16 mouse cellular contexts compared by ENCODE assay signal in the genomic region with DNA sequence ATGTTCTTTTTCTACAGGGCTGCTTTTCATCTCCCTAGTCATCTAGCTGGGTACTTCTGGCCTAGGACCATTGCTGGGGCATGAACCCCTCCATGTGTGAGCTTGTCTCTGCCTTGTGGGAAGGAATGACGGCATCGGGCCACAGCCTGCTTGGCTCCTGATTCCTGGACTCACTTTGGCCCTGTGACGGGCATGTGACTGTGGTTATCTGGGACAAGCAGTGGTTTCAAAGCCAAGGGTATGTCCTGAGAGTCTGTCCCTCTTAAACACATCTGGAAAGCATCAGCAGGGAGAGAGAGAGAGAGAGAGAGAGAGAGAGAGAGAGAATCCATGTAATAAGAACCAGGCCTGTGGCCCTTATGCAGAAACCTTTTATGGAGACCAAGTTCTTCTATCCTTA.
A peak's percentile ranks its signal among the peaks of the same experiment; 100 is the strongest.
DNase-seq lines count a peak whose midpoint lies in the region; ATAC-seq lines count a peak whose summit lies in the region.
"Had no signal": no experiment of that assay in that cellular context is flagged by ENCODE, and none has a peak within 500 bp of the region (broad histone marks: within the 10 kb centered on the region; RNA-seq: fewer than 3 reads in every experiment).

No protein-coding gene starts in this region.

- peaks cover 11% of the 10 kb centered on the region; the same call in 1 of the 2 replicates for H3K27me3 ChIP-seq in embryonic facial prominence, embryonic 13.5 days
- peaks cover 67% of the 10 kb centered on the region for H3K27me3 ChIP-seq in heart, embryonic 10.5 days (ENCODE audit: insufficient read depth, poor library complexity, severe bottlenecking)
- H3K27me3 ChIP-seq in limb, embryonic 13.5 days, result peaks cover 28% of the 10 kb centered on the region

- no peak; the same call in 1 of the 2 replicates for ATAC-seq in embryonic facial prominence, embryonic 13.5 days (ENCODE audit: insufficient number of reproducible peaks, insufficient read depth, low FRiP score, low TSS enrichment, low read depth)
- peak; percentile 21; the same call in 1 of the 2 replicates for ATAC-seq in limb, embryonic 13.5 days (ENCODE audit: low FRiP score, low read depth)
- no peak for ATAC-seq in frontal cortex, adult (ENCODE audit: low TSS enrichment)
- ATAC-seq: liver, postnatal 0 days had no signal

- WGBS in embryonic facial prominence, embryonic 13.5 days, result 21% methylated on average over 3 of the region's 3 CpGs
- 43% methylated on average over 3 of the region's 3 CpGs for WGBS in heart, embryonic 10.5 days
- 24% methylated on average over 3 of the region's 3 CpGs for WGBS in limb, embryonic 13.5 days

- DNase-seq in embryo, embryonic 10 days (ENCODE audit: low spot score), result peak; percentile 61
- no peak for DNase-seq in embryo, embryonic 9.5 days (ENCODE audit: extremely low spot score)
- DNase-seq in heart, embryonic 10.5 days (ENCODE audit: low spot score), result no peak
- DNase-seq in kidney, postnatal 14 days, result no peak
- no peak for DNase-seq in kidney, adult 9 months
- DNase-seq: cerebellum, postnatal 14 days; liver, postnatal 0 days; thymus, postnatal 25 days had no signal

- H3K9ac ChIP-seq in embryonic facial prominence, embryonic 13.5 days, result no peak overlapping the region
- no peak overlapping the region for H3K9ac ChIP-seq in limb, embryonic 13.5 days
- H3K9ac ChIP-seq: forebrain, embryonic 12.5 days; hindbrain, embryonic 14.5 days; liver, postnatal 0 days had no signal

- no peak overlapping the region for H3K4me3 ChIP-seq in embryonic facial prominence, embryonic 13.5 days
- no peak overlapping the region for H3K4me3 ChIP-seq in heart, embryonic 10.5 days
- no peak overlapping the region for H3K4me3 ChIP-seq in limb, embryonic 13.5 days
- H3K4me3 ChIP-seq: forebrain, embryonic 12.5 days; left cerebral cortex, adult 2 months; megakaryocyte, embryonic 14.5 days had no signal

- H3K36me3 ChIP-seq in embryonic facial prominence, embryonic 13.5 days, result no peaks in the 10 kb centered on the region
- no peaks in the 10 kb centered on the region for H3K36me3 ChIP-seq in heart, embryonic 10.5 days
- H3K36me3 ChIP-seq in limb, embryonic 13.5 days, result no peaks in the 10 kb centered on the region
- H3K36me3 ChIP-seq: forebrain, embryonic 12.5 days had no signal

- no peak overlapping the region for H3K4me2 ChIP-seq in embryonic facial prominence, embryonic 13.5 days
- H3K4me2 ChIP-seq in limb, embryonic 13.5 days (replicated peaks), result no peak overlapping the region
- H3K4me2 ChIP-seq: forebrain, embryonic 12.5 days; hindbrain, embryonic 14.5 days had no signal

- peaks cover 55% of the 10 kb centered on the region for H3K4me1 ChIP-seq in embryonic facial prominence, embryonic 13.5 days
- peaks cover 45% of the 10 kb centered on the region for H3K4me1 ChIP-seq in heart, embryonic 10.5 days
- peaks cover 47% of the 10 kb centered on the region for H3K4me1 ChIP-seq in limb, embryonic 13.5 days

- no peaks in the 10 kb centered on the region for H3K9me3 ChIP-seq in embryonic facial prominence, embryonic 13.5 days
- no peaks in the 10 kb centered on the region for H3K9me3 ChIP-seq in heart, embryonic 10.5 days
- H3K9me3 ChIP-seq in limb, embryonic 13.5 days, result no peaks in the 10 kb centered on the region
- H3K9me3 ChIP-seq: forebrain, embryonic 12.5 days had no signal

- peak overlapping the region; percentile 82 for H3K27ac ChIP-seq in embryonic facial prominence, embryonic 13.5 days
- H3K27ac ChIP-seq in heart, embryonic 10.5 days, result 0 out of 2 replicates have a peak overlapping the region, but pooled peaks have one; percentile 13
- peak overlapping the region; percentile 66 for H3K27ac ChIP-seq in limb, embryonic 13.5 days
- H3K27ac ChIP-seq: forebrain, embryonic 12.5 days; hindbrain, embryonic 14.5 days; kidney, postnatal 0 days; left cerebral cortex, adult 2 months had no signal

Comparison
In these comparisons a context has a peak if more than half of its experiments do, and no peak if none do; other contexts are left out.
1. H3K27ac ChIP-seq: peak in every context shown above with its lines; median percentile 82 in embryonic facial prominence, embryonic 13.5 days; 66 in limb, embryonic 13.5 days; 13 in heart, embryonic 10.5 days.